Mouse (Mus musculus) bone marrow macrophage, adult 2 months (primary cell): ENCODE measurements around the gene Morn1. TPM values are rescaled to one million over a fixed set of nuclear protein-coding genes. Genes with fewer than 3 reads are reported as not detected.

ENCODE experiments used
- H3K27ac ChIP-seq: 2 replicates; pipeline ENCODE4 v1.5.1; 2012; ENCODE audit warnings: low read depth, low read length; ENCODE audit not compliant: insufficient read depth
- H3K4me1 ChIP-seq: 2 replicates; pipeline ENCODE4 v1.6.1; 2012; ENCODE audit warnings: low read length; ENCODE audit not compliant: control insufficient read depth, insufficient read depth
- H3K4me3 ChIP-seq: 2 replicates; pipeline ENCODE4 v1.5.1; 2012; ENCODE audit warnings: mild to moderate bottlenecking, low read length, moderate library complexity; ENCODE audit not compliant: insufficient read depth
- CTCF ChIP-seq: IDR thresholded peaks from 2 replicates; pipeline ENCODE4 v1.5.1; 2012; ENCODE audit warnings: low read depth, mild to moderate bottlenecking, low read length, moderate library complexity
- POLR2A ChIP-seq: IDR thresholded peaks from 2 replicates; pipeline ENCODE4 v1.6.1; 2012; ENCODE audit warnings: mild to moderate bottlenecking, low read depth, low read length, borderline replicate concordance
- polyA plus RNA-seq: library from polyadenylated mRNA; stranded (reverse); fragments of >200 nt; gene quantifications from 2 replicates; pipeline ENCODE4 v1.2.4, GENCODE M21; 2012; ENCODE audit not compliant: missing spikeins, insufficient read depth, insufficient read length

The Morn1 gene
- polyA plus RNA-seq, 1 experiment, result 2.5 TPM

- H3K4me3 ChIP-seq, result no peak overlapping the region
- H3K27ac ChIP-seq, result no peak overlapping the region
- peaks cover 10% of the 10 kb centered on the region for H3K4me1 ChIP-seq
- TF ChIP-seq POLR2A (no peak), CTCF (no peak)
These were observed 51.5 kb downstream of the Morn1 start for GRCm38 (mm10) chr4:155137891-155138290.

GRCm38 (mm10) chr4:155138451-155138850 is 52.1 kb downstream of the Morn1 start:
- TF ChIP-seq CTCF (no peak), POLR2A (no peak)
- H3K4me3 ChIP-seq, result no peak overlapping the region
- no peak overlapping the region for H3K27ac ChIP-seq

GRCm38 (mm10) chr4:155139281-155140045 is 53.1 kb downstream of the Morn1 start:
- Histone ChIP-seq H3K27ac (no peak overlapping the region), H3K4me1 (peaks cover 4% of the 10 kb centered on the region; the same call in 1 of the 2 replicates), H3K4me3 (no peak overlapping the region)
- TF ChIP-seq POLR2A (no peak), CTCF (no peak)

More at GRCm38 (mm10) chr4:155138451-155138850, 52.1 kb downstream of the Morn1 start:
- peaks cover 6% of the 10 kb centered on the region for H3K4me1 ChIP-seq

- no peak for TF ChIP-seq POLR2A
- Histone ChIP-seq H3K27ac (no peak overlapping the region), H3K4me3 (no peak overlapping the region), H3K4me1 (peaks cover 4% of the 10 kb centered on the region; the same call in 1 of the 2 replicates)
These were observed 53.8 kb downstream of the Morn1 start for GRCm38 (mm10) chr4:155140150-155140549.

- H3K4me3 ChIP-seq, result no peak overlapping the region
- TF ChIP-seq POLR2A, result no peak
These were observed 54.5 kb downstream of the Morn1 start for GRCm38 (mm10) chr4:155140795-155141265.

GRCm38 (mm10) chr4:155142836-155143235 is 56.5 kb downstream of the Morn1 start:
- H3K27ac ChIP-seq, result no peak overlapping the region
- no peak overlapping the region for H3K4me3 ChIP-seq
- TF ChIP-seq POLR2A (no peak), CTCF (no peak)
- H3K4me1 ChIP-seq, result peaks cover 2% of the 10 kb centered on the region; the same call in 1 of the 2 replicates

More at GRCm38 (mm10) chr4:155140795-155141265, 54.5 kb downstream of the Morn1 start:
- Histone ChIP-seq H3K27ac (no peak overlapping the region), H3K4me1 (peaks cover 4% of the 10 kb centered on the region; the same call in 1 of the 2 replicates)

GRCm38 (mm10) chr4:155143411-155143810 is 57.0 kb downstream of the Morn1 start:
- no peak overlapping the region for H3K4me3 ChIP-seq
- TF ChIP-seq POLR2A (no peak), CTCF (no peak)
- no peak overlapping the region for H3K27ac ChIP-seq
- H3K4me1 ChIP-seq, result peaks cover 2% of the 10 kb centered on the region; the same call in 1 of the 2 replicates

- Histone ChIP-seq H3K4me3 (no peak overlapping the region), H3K27ac (no peak overlapping the region), H3K4me1 (peaks cover 2% of the 10 kb centered on the region; the same call in 1 of the 2 replicates)
- TF ChIP-seq POLR2A (no peak), CTCF (no peak)
These were observed 57.6 kb downstream of the Morn1 start for GRCm38 (mm10) chr4:155143871-155144502.

- no peak for TF ChIP-seq POLR2A
- no peak for TF ChIP-seq CTCF
- Histone ChIP-seq H3K4me3 (no peak overlapping the region), H3K27ac (no peak overlapping the region), H3K4me1 (peaks cover 2% of the 10 kb centered on the region; the same call in 1 of the 2 replicates)
These were observed 58.3 kb downstream of the Morn1 start for GRCm38 (mm10) chr4:155144548-155145180.
